Mouse (Mus musculus) embryonic facial prominence, embryonic 15.5 days (tissue): ENCODE results near the gene Gm5105. TPM values are rescaled to one million over a fixed set of nuclear protein-coding genes. Genes with fewer than 3 reads are reported as not detected.

Source experiments
- ATAC-seq: fragments of 200-750 bp; cut with Nextera tagmentation; 2 replicates; pipeline ENCODE4 v1.8.0; 2017; ENCODE audit warnings: low read depth, moderate TSS enrichment; ENCODE audit not compliant: insufficient number of reproducible peaks, low FRiP score, low TSS enrichment
- H3K27ac ChIP-seq: fragments of 300-500 bp; sonication (generic); replicated peaks from 2 replicates; pipeline ENCODE4 v1.5.1; 2015; ENCODE audit warnings: mild to moderate bottlenecking, inconsistent platforms
- H3K27me3 ChIP-seq: fragments of 300-500 bp; sonication (generic); 2 replicates; pipeline ENCODE4 v1.6.1; 2015; ENCODE audit warnings: inconsistent platforms
- H3K36me3 ChIP-seq: fragments of 300-500 bp; sonication (generic); 2 replicates; pipeline ENCODE4 v1.6.1; 2015; ENCODE audit warnings: mild to moderate bottlenecking, inconsistent platforms
- H3K4me1 ChIP-seq: fragments of 300-500 bp; sonication (generic); 2 replicates; pipeline ENCODE4 v1.6.1; 2015; ENCODE audit warnings: inconsistent platforms
- H3K4me2 ChIP-seq: fragments of 300-500 bp; sonication (generic); replicated peaks from 2 replicates; pipeline ENCODE4 v1.6.1; 2015; ENCODE audit warnings: mild to moderate bottlenecking, inconsistent platforms
- H3K4me3 ChIP-seq: fragments of 300-500 bp; sonication (generic); replicated peaks from 2 replicates; pipeline ENCODE4 v1.5.1; 2015; ENCODE audit warnings: mild to moderate bottlenecking, inconsistent platforms
- H3K9ac ChIP-seq: fragments of 300-500 bp; sonication (generic); 2 replicates; pipeline ENCODE4 v1.6.1; 2015; ENCODE audit warnings: inconsistent platforms
- H3K9me3 ChIP-seq: fragments of 300-500 bp; sonication (generic); replicated peaks from 2 replicates; pipeline ENCODE4 v1.6.1; 2016; ENCODE audit warnings: inconsistent platforms
- WGBS: fragments of 180-500 bp; shearing (Covaris S2); methylation state at CpG from one replicate; pipeline ENCODE4 v1.1.7; 2015; 5-methylcytosine and 5-hydroxymethylcytosine counted together
- polyA plus RNA-seq: library from polyadenylated mRNA; unstranded; fragments of >200 nt; fragmentation: Nextera tagmentation; extraction: Ambion mirVana; gene quantifications from 2 replicates; pipeline ENCODE4 v1.2.1, GENCODE M21; 2015

Gm5105 gene
- polyA plus RNA-seq, 1 experiment from 2014 or later = 0.17 TPM

DNA sequence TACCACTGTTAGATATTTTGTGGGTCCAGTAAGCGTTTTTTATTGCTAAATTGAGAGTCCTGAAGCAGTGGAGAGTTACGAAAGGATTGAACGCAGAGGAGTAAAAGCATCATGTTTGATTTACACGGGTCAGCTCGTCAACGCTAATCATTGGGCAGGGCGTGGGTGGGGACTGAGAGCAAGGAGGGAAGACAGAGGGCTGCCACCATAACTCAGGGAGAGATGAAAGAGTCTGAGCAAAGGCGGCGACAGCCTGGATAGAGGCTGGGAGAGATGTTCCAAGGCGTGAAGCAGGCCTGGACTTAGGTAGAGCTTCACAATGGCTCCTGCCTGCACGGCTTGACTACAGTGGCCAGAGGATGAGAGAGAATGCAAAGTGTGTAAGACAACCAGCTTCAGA lies 16.4 kb downstream of the Gm5105 start:
- no peaks in the 10 kb centered on the region for H3K9me3 ChIP-seq
- no peak for ATAC-seq
- WGBS = 80% methylated on average over 11 of the region's 11 CpGs
- H3K36me3 ChIP-seq = no peaks in the 10 kb centered on the region
- H3K4me1 ChIP-seq = peaks cover 12% of the 10 kb centered on the region
- no peak overlapping the region for H3K27ac ChIP-seq
- no peaks in the 10 kb centered on the region for H3K27me3 ChIP-seq
- H3K9ac ChIP-seq = no peak overlapping the region
- no peak overlapping the region for H3K4me3 ChIP-seq
- H3K4me2 ChIP-seq = no peak overlapping the region

DNA sequence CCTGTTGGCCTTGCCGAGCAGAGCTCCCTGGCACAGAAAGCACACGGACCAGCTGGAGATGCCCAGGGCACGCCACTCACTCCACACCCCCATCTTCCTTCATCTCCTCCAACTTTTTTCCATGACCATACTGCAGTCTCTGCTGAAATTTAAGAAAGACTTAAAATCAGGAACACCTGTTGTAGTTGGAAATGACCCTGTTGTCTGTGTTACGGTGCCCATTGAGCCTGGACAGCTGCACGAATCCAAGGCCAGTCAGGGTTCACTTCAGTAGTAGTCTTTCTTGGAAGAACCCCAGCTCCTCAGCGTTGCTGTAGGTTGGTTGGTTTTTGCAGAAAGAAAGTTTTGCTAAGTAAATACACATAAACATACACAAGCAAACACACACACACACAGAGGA lies 17.6 kb downstream of the Gm5105 start:
- Histone ChIP-seq H3K27ac (no peak overlapping the region), H3K4me1 (peaks cover 12% of the 10 kb centered on the region), H3K27me3 (no peaks in the 10 kb centered on the region), H3K36me3 (no peaks in the 10 kb centered on the region), H3K9me3 (no peaks in the 10 kb centered on the region), H3K4me2 (no peak overlapping the region), H3K4me3 (no peak overlapping the region), H3K9ac (no peak overlapping the region)
- 62% methylated on average over 6 of the region's 6 CpGs for WGBS
- ATAC-seq = no peak

GRCm38 (mm10) chr3:138043316-138043715 lies 23.9 kb downstream of the Gm5105 start:
- Histone ChIP-seq H3K9ac (no peak overlapping the region), H3K36me3 (no peaks in the 10 kb centered on the region), H3K9me3 (no peaks in the 10 kb centered on the region), H3K27me3 (no peaks in the 10 kb centered on the region), H3K4me2 (no peak overlapping the region), H3K27ac (no peak overlapping the region), H3K4me3 (no peak overlapping the region), H3K4me1 (peaks cover 3% of the 10 kb centered on the region; the same call in 1 of the 2 replicates)
- ATAC-seq = no peak; the same call in 1 of the 2 replicates
- WGBS = 67% methylated on average over 7 of the region's 7 CpGs

DNA sequence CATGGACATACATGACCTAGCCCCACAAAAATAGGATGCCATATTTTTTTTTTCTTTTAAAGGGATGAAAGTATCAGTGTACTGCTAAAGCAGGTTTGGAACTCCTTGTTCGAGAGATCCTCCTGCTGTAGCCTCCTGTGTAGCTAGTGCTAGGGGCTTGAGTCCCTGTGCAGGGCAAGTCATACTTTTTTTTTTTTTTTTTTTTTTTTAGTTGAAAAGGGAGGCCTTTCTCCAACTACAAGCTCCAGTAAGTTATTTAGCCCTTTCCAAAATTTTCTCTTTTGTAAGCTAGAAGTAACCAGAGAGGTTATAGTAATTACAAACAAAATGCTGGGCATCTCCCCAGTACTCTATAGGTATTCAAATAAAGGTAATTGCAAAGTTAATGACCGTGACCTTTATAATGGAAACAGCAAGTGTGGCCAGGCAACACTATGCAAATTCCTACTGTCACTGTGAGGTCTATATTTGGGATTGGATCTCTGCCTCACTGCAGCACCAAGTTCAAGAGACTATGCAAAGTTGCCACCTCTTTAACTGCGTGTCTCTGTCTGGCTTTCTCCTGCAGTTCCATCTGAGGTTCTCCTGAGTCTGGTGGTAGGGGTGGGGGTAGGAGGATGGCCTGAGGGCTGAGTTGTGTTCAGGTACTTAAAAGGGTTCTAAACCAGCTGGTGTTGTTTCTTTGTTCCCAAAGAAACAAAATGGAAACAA lies 25.4 kb downstream of the Gm5105 start:
- Histone ChIP-seq H3K4me2 (no peak overlapping the region), H3K4me1 (peaks cover 3% of the 10 kb centered on the region; the same call in 1 of the 2 replicates), H3K27ac (no peak overlapping the region), H3K27me3 (no peaks in the 10 kb centered on the region), H3K9ac (no peak overlapping the region), H3K36me3 (no peaks in the 10 kb centered on the region), H3K4me3 (no peak overlapping the region), H3K9me3 (no peaks in the 10 kb centered on the region)
- ATAC-seq = no peak
- 60% methylated on average over 3 of the region's 3 CpGs for WGBS

GRCm38 (mm10) chr3:138040938-138041337 lies 26.2 kb downstream of the Gm5105 start:
- peaks cover 3% of the 10 kb centered on the region; the same call in 1 of the 2 replicates for H3K4me1 ChIP-seq
- 72% methylated on average over 2 of the region's 2 CpGs for WGBS

DNA sequence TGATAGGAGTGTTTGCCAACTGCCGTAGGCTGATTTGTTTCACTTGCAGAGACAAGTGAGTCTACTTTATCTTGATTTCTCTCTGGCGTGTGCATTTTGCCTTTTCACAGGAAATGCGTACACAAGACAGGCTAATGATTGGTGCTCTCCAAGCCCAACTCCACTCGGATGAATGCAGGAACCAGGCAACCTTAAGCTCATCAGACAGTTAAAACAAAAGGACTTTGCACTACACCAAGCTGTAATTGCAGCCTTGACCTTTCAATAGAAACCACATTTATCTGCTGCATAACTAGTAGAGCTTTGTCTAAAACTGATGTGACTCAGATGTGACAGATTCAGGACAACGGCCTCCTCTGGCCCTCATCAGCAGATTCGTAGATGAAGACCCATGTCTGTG lies 33.2 kb downstream of the Gm5105 start:
- H3K27me3 ChIP-seq = no peaks in the 10 kb centered on the region
- no peak overlapping the region for H3K4me2 ChIP-seq
- ATAC-seq = no peak
- 65% methylated on average over 6 of the region's 6 CpGs for WGBS
- no peaks in the 10 kb centered on the region for H3K9me3 ChIP-seq
- no peaks in the 10 kb centered on the region for H3K4me1 ChIP-seq
- no peak overlapping the region for H3K4me3 ChIP-seq
- H3K36me3 ChIP-seq = no peaks in the 10 kb centered on the region
- no peak overlapping the region for H3K27ac ChIP-seq
- H3K9ac ChIP-seq = no peak overlapping the region

More at GRCm38 (mm10) chr3:138040938-138041337, 26.2 kb downstream of the Gm5105 start:
- no peak for ATAC-seq
- Histone ChIP-seq H3K4me2 (no peak overlapping the region), H3K4me3 (no peak overlapping the region), H3K9ac (no peak overlapping the region), H3K27ac (no peak overlapping the region), H3K27me3 (no peaks in the 10 kb centered on the region), H3K36me3 (no peaks in the 10 kb centered on the region), H3K9me3 (no peaks in the 10 kb centered on the region)

DNA sequence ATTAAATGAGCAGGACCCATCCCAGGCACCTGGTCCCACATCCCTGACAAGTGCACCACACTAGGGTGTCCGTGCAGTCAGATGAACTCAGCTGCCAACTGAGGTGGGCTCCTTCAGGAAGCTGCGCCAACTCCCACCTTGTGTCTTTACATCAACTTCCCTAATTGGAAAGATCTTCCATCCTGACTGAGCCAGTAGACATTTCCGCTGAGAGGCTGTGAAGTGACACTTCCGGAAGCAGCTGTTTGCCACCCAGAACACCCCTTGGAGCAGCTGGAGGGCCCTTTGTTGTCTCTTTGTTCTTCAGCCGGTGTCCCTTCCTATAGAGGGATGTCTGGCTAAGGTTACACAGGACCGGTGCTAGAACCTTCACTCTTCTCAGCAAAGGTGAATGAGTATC lies 36.6 kb downstream of the Gm5105 start:
- H3K9me3 ChIP-seq = no peaks in the 10 kb centered on the region
- H3K9ac ChIP-seq = no peak overlapping the region
- H3K4me1 ChIP-seq = no peaks in the 10 kb centered on the region
- H3K27ac ChIP-seq = no peak overlapping the region
- H3K4me2 ChIP-seq = no peak overlapping the region
- 83% methylated on average over 6 of the region's 6 CpGs for WGBS
- no peak overlapping the region for H3K4me3 ChIP-seq
- H3K27me3 ChIP-seq = no peaks in the 10 kb centered on the region
- no peak for ATAC-seq
- H3K36me3 ChIP-seq = no peaks in the 10 kb centered on the region

DNA sequence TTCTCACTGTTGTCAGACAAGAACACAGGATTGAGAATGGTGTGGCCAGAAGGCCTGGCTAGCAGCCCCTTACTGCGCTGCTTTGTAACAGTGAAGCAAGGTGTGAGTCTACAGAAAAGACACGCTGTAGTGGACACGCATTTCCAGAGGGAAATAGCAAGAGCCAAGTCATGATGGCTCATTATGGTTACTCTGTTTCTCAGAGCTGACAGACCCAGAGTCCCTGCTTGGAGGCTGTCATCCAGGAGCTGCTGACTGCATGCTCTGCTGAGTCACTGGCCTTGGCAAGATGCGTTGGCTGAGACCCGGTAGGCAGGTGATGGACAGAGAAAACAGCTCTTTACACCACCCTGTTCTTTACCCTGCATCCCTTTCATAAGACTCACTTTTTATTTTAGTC lies 37.8 kb downstream of the Gm5105 start:
- H3K36me3 ChIP-seq = no peaks in the 10 kb centered on the region
- H3K9ac ChIP-seq = no peak overlapping the region
- 89% methylated on average over 5 of the region's 5 CpGs for WGBS
- no peaks in the 10 kb centered on the region for H3K27me3 ChIP-seq
- no peaks in the 10 kb centered on the region for H3K4me1 ChIP-seq
- ATAC-seq = no peak
- no peaks in the 10 kb centered on the region for H3K9me3 ChIP-seq
- no peak overlapping the region for H3K27ac ChIP-seq
- no peak overlapping the region for H3K4me3 ChIP-seq
- H3K4me2 ChIP-seq = no peak overlapping the region

DNA sequence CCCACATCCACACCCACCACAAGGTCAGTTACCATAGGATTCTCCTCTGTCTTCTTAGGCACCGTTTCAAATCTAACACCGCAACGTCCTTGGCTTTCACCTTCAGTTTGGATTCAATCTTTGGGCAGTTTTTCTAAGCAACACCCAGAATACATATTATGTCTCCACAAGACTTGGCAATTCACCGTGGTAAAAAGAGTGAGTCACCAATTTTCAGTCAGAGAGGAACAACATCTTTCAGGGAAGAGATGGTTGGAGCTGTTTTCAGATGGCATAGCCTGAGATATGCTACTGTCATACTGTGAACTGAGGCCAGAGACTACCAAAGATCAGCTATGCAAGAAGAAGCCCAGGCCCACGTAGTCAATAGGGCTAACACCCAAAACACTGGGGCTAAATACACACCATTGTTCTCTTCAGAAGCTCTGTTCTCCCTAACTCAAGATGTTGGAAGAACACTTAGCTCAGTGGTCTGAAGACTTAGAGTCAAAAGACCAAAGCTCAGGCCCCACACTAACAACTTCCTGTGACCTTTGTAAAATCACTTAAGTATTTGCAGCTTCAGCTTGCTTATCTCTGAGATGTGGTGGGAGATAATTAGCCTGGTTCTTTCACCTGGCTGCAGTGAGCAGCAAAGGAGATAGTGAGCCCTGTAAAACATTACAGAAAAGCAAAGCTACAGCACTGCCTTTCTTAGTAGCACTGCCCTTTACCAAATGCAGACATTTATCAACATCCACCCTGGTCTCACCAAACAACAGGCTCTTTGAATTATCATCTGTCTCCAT lies 39.4 kb downstream of the Gm5105 start:
- H3K27me3 ChIP-seq = no peaks in the 10 kb centered on the region
- no peaks in the 10 kb centered on the region for H3K9me3 ChIP-seq
- WGBS = 71% methylated on average over 5 of the region's 5 CpGs
- no peak overlapping the region for H3K27ac ChIP-seq
- no peaks in the 10 kb centered on the region for H3K36me3 ChIP-seq
- no peak overlapping the region for H3K9ac ChIP-seq
- H3K4me1 ChIP-seq = no peaks in the 10 kb centered on the region
- H3K4me2 ChIP-seq = no peak overlapping the region
- no peak for ATAC-seq
- H3K4me3 ChIP-seq = no peak overlapping the region

DNA sequence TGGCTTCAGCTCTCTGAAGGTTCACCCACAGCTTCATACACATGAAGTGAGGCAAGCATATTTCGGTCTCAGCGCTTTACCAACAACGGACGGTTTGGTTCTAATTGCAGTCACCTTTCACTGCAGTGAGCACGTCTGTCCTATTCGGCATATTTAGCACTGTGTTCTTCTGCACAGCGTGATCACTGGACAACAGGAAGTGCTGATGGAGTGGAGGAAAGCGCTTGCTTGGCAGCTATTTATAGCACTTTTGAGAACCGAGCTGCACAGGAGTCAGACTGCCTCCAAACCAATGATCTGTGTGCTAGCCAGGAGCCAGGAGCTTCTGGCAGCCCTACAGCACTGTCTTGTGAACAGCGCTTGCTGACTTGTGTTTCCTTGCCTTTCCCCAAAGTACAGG lies 40.9 kb downstream of the Gm5105 start:
- Histone ChIP-seq H3K4me1 (no peaks in the 10 kb centered on the region), H3K36me3 (no peaks in the 10 kb centered on the region), H3K9me3 (no peaks in the 10 kb centered on the region), H3K9ac (no peak overlapping the region), H3K4me2 (no peak overlapping the region), H3K27ac (no peak overlapping the region), H3K27me3 (no peaks in the 10 kb centered on the region), H3K4me3 (no peak overlapping the region)
- WGBS = 66% methylated on average over 10 of the region's 10 CpGs
- no peak for ATAC-seq

GRCm38 (mm10) chr3:138022651-138023050 lies 44.5 kb downstream of the Gm5105 start:
- Histone ChIP-seq H3K4me2 (no peak overlapping the region), H3K9ac (no peak overlapping the region), H3K4me3 (no peak overlapping the region), H3K27me3 (no peaks in the 10 kb centered on the region), H3K27ac (no peak overlapping the region), H3K9me3 (no peaks in the 10 kb centered on the region), H3K4me1 (no peaks in the 10 kb centered on the region), H3K36me3 (no peaks in the 10 kb centered on the region)
- WGBS = 85% methylated on average over 4 of the region's 4 CpGs
- ATAC-seq = no peak
